Mouse (Mus musculus) gonadal fat pad, adult 2 months (tissue): ENCODE results near the gene Gstm7. TPM values are rescaled to one million over a fixed set of nuclear protein-coding genes. Genes with fewer than 3 reads are reported as not detected.

Source experiments
- DNase-seq: peaks from one replicate; pipeline ENCODE4 v3.0.0-alpha.2; 2012; ENCODE audit warnings: low read depth
- polyA plus RNA-seq: library from polyadenylated mRNA; depleted of rRNA; stranded (reverse); fragments of >200 nt; gene quantifications from 2 replicates; pipeline ENCODE4 v1.2.3, GENCODE M21; 2012; rRNA removed

Gene Gstm7
- polyA plus RNA-seq, 1 experiment, result 973 TPM

DNA sequence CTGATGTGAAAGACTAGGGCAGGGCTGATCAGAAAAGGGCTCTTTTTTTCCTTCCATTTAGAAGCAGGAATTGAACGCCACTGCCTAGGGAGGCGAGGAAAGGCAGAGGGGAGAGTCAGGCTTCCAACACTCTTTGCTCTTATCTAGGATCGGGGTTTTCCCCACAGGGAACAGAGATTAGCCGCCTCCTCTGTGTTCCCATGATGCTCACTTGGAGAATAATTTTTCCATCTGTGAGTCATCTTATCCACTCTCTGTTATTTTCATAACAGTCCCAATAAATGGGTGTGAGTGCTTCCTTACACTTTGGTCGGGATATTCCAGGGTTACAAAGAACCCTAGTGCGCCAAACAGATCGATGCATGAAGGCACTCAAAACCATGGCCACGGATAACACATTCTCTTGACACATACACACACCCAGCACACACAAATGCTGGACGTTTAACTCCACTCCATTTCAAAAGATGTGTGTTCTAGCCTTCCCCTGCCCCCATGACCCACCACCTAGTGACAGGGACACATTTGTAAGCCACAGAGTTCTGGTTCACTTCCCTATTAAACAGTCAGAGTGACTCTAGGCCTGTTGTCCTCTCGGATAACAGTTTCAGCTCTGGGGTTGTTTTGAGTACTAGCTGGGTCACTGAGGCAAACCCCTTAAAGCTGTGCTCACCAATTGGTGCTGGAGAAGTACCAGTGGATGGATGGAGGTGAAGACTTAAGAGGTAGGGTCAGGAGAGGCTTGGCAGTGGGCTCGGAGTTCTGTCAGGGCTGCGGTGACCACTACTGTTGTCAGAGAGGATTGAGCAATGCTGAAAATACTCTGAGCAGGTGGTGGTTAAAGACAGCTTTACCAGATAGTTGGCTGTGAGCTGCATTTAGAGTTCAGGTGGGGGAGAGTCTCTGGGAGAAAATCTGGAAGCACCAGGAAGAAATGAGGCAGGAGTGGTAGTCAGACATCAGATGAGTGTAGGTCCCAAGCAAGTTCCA lies 53.6 kb downstream of the Gstm7 start:
- no peak for DNase-seq

DNA sequence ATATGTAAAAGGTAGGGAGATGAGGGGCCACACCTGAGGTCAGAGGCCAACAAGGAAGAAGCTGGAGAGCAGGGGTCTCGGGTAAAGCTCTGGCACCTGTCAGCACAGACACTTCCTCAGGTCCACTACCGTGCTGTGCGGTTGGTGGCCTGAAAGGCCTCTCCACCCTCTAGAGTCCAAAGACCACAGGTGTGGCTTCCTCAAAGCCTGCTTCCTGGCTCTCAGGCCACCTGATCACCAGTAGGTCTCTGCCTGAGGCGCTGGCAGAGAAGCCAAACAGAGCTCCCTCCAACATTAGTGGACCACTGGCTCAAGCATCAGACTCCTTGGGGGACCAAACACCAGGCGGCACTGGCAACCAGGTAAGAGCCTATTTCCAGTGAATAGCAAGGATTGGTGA lies 54.6 kb downstream of the Gstm7 start, which contains the start of gene Eps8l3:
TSS of gene Eps8l3 (plus strand) at position 225 of the 400 bp plus-strand sequence.
- DNase-seq, result no peak

Other genes starting within 250 kb of the Gstm7 start
- gene Ahcyl1, start 235.3 kb downstream of the Gstm7 start, polyA plus RNA-seq, result 89.6 and 93.7 TPM in 2 replicates
- 22.9 and 27.6 TPM in 2 replicates for gene Csf1, start 171.3 kb downstream of the Gstm7 start, polyA plus RNA-seq
- 0.38 and 0.52 TPM in 2 replicates for gene Eps8l3, start 54.6 kb downstream of the Gstm7 start, polyA plus RNA-seq
- 163 and 175 TPM in 2 replicates for gene Gstm5, start 36.0 kb downstream of the Gstm7 start, polyA plus RNA-seq
- gene Gstm6, start 11.9 kb upstream of the Gstm7 start, polyA plus RNA-seq, result 96.3 and 174 TPM in 2 replicates
- 0.26 and 0.86 TPM in 2 replicates for gene Gstm3, start 37.5 kb upstream of the Gstm7 start, polyA plus RNA-seq
- gene Gstm2, start 54.6 kb upstream of the Gstm7 start, polyA plus RNA-seq, result 925 and 961 TPM in 2 replicates
- 1,084 and 1,330 TPM in 2 replicates for gene Gstm1, start 86.2 kb upstream of the Gstm7 start, polyA plus RNA-seq
- gene Gstm4, start 113.1 kb upstream of the Gstm7 start, polyA plus RNA-seq, result 55.6 and 65.3 TPM in 2 replicates
- 62.8 and 73.1 TPM in 2 replicates for gene Ampd2, start 154.8 kb upstream of the Gstm7 start, polyA plus RNA-seq
- gene Gnat2, start 161.0 kb upstream of the Gstm7 start, polyA plus RNA-seq, result 4.6 and 7.9 TPM in 2 replicates
- 35.9 and 46.2 TPM in 2 replicates for gene Gnai3, start 214.3 kb upstream of the Gstm7 start, polyA plus RNA-seq
- gene Gpr61, start 223.1 kb upstream of the Gstm7 start, polyA plus RNA-seq, result not detected in 2 replicates